Mouse (Mus musculus): Measurements from ENCODE around the gene Hnrnpul2.

GRCm38 (mm10) chr19:8832971-8833370 lies 13.2 kb downstream of the Hnrnpul2 start:
- no peak for TF ChIP-seq CTCF (conservative IDR thresholded peaks at IDR 0.05; ENCODE audit: low read length)
- TF ChIP-seq POU5F1 (IDR thresholded peaks at IDR 0.05; ENCODE audit: borderline replicate concordance, low read length): no peak
- TF ChIP-seq NANOG (IDR thresholded peaks at IDR 0.05; ENCODE audit: borderline replicate concordance, low read length): no peak
